Mouse (Mus musculus): ENCODE measurements at regions not wholly inside any gene's neighbourhood (a gene's known extent, or its start where the extent isn't known, plus 50 kb on each side); places are given as distances from the start of the nearest gene placed in this dataset.
A peak's percentile ranks its signal among the peaks of the same experiment; 100 is the strongest.
"Not testable (repeated sequence)": the region's sequence is repeated elsewhere in the genome, so short reads cannot be mapped to it uniquely, and the experiment has no call there.

- no peak for DNase-seq (ENCODE audit: extremely low spot score, low spot score)
These were observed 83.8 kb downstream of the Fam174a start for GRCm38 (mm10) chr1:95397188-95397587.

DNA sequence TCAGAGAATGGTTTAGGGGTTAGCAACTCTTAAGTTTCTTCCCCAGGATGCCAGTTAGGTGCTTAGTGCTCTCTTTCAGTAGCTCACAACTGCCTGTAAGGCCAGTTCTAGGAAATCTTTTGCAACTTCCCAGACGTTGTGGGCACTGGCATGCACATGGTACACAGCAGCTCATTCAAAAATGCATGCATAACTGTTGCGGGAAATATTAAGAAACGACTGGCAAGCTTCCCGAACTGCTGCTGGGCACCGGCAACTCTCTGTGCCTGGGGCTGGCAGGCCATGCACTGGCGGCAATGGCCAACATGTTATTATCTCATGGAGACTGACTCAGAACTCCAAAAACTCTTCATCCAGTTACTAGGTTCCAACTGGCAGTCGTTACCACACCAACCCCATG, 86.3 kb downstream of the Fam174a start:
- DNase-seq (ENCODE audit: extremely low spot score, low spot score): no peak

DNA sequence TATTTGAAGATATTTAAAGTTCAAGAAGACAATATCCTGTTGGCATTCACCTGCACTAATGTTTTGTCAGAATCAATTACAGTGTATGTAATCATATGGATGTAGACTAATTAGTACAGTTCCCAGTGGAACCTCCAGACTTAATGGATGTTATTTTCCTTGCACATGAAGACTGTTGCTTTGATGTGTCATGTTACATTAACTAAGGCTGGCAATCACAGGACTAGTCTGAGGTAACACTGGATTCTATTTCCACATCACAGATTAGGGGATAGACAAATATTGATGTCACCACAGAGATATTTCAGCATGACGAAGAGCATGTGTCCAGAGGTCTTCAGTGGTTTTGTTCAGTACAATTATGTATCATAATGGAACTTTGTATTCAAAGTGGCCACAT, 108.8 kb downstream of the Fam174a start:
- no peak for DNase-seq (ENCODE audit: extremely low spot score, low spot score)

DNA sequence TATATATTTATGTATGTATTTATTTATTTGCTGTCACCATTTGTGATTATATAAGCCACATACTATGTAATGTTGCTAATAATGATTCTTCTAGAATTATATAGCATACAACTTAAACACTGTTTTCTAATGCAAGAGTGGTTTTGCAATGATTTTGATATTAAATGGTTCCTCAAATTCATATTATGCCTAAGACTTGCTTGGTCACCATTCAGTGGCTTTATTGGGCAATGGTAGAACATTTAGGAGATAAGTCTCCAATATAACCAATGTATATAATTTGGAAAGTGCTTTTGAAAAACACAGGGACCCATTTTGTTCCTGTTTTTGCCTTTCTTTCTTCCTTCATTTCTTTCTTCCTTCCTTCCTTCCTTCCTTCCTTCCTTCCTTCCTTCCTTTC, 112.0 kb downstream of the Fam174a start:
- DNase-seq (ENCODE audit: extremely low spot score, low spot score): no peak

DNA sequence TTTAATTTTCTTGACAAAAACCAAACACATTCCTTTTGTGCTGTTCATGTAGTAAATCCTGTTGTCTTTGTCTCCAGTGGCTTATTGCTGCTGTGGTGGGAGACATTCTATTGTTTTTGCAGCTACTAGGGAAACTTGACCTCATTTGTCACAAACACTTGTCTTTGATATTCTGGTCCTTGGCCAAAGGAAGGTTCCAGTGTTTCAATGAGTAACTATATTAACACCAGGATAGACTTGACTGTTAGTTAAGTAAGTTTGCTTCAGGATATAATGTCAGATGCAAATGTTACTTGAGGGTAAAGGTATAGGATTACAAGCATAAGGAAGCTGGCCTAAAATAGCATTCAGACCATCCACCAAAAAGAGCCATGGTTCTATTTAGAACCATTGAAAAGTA, 123.7 kb downstream of the Fam174a start:
- no peak for DNase-seq (ENCODE audit: extremely low spot score, low spot score)

DNA sequence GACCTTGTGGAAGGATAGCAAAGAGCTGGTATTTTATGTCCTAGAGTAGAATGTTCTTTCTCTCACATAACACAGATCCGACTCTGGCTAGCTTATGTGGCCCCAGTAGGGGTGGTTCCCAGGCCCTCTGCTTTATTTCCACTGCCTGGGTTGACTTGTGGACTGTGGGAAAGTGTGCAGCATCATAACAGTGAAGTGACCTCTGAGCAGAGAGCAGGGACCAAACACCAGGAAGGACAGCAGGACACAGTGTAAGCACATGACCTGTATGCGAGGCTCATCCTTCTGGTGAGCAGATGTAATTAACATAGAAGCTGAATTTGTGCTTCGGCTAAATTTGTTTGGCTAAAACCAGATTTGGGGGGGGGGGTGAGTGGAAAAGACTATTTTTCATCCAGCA, 132.1 kb downstream of the Fam174a start:
- no peak for DNase-seq (ENCODE audit: extremely low spot score, low spot score)

DNA sequence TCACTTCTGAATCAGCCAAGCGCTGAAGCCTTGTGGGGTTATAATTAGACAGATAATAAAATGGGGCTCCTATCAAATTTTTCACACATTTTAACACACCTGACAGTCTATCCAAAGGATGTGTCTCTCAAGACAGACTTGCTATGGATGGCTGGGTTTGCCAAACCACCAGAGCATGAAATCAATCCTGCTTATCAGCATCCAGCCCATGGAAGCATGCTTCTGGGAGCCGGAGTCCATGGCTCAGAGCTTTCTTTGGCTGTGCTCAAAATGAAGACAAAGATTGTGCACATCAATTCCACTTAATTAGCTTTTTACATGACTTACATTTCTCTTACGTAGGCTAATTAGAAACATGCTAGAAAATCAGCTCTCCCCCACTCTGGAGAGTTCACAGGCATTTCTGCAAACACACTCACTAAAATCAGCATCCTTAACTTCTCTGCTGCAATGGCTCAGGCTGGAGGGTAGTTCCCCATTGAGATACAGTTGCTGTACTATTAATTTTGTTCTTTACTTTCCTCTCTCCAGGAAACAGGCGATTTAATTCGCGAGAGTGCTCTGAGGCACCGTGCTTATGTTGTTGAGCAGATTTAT, 135.6 kb downstream of the Fam174a start:
- no peak for DNase-seq (ENCODE audit: extremely low spot score, low spot score)

GRCm38 (mm10) chr1:95450920-95451332, 137.5 kb downstream of the Fam174a start:
- no peak for DNase-seq (ENCODE audit: extremely low spot score, low spot score)

- DNase-seq (ENCODE audit: extremely low spot score, low spot score): peak; percentile 95
These were observed 138.3 kb downstream of the Fam174a start for GRCm38 (mm10) chr1:95451755-95452154.

DNA sequence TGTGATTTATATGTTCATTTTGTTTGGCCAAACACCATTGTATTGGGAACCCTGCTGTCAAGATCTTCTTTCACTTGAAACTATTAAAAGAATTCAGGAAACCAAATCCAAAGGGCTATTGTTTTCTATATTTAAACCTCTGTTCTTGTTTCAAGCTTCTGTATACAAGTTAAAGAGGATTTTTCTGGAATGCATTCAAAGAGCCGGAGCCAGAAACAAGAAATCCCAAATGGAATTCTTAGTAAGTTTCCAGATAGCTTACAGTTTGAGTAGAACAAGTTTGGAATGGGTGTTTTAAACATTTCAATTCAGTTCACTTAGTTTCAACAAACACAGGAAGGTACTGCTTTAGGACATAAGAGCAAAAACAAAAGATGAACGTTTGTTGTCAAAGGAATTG, 140.8 kb downstream of the Fam174a start:
- DNase-seq (ENCODE audit: extremely low spot score, low spot score): no peak

- DNase-seq (ENCODE audit: extremely low spot score, low spot score): no peak
These were observed 145.9 kb downstream of the Fam174a start for GRCm38 (mm10) chr1:95459355-95459754.

DNA sequence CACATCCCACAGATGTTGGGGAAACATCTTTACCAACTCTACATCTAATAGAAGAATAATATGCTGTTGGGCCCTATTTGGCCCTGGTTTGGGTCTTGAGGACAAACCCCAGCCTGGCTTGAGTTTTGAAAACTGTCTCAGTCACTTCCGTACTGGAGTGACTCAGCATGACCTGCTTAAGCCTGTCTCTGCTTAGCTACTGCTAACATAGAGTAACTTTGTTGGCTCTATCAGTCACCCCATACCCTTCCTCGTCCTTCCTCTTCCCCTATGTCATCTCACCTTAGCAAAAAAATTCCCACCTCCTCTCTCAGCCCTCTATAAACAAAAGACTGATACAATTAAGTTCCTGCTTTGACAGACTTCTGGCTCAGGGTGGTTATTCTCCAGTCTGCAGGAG, 154.7 kb downstream of the Fam174a start:
- no peak for DNase-seq (ENCODE audit: extremely low spot score, low spot score)

DNA sequence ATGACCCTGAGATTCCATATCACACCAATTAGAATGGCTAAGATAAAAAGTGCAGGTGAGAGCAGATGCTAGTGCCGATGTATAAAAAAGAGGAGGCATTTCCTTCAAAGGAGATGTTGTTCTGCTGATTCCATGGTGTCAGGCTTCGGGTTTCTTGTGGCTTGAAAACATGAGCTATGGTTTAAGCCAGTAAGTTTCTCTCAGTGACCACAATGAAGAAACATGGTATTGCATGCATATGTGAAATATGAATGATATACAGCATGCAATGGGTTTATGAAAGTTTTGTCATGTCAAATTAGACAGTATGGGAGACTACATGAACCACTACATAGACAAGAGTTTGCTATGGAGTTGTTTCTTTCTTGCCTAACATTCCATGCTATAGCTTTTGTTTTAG, 155.3 kb downstream of the Fam174a start:
- DNase-seq (ENCODE audit: extremely low spot score, low spot score): no peak

DNA sequence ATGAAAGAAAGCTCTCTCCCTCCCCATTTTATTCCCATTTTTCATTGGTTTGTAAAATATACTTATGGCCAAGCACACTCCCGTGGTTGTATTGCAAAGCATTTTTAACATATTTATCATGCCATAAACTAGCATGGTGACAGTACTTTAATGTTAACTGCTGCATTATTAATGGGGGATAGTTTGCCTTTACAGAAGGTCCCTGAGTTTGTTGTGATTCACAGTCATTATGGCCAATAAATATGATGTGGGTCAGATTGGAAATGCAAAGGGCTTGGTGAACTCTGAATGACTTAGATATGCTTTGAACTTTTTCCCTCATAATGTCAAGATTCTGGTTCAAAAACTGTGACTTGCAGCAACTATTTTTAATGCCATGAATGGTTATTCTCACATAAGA, 157.1 kb downstream of the Fam174a start:
- no peak for DNase-seq (ENCODE audit: extremely low spot score, low spot score)

- DNase-seq (ENCODE audit: extremely low spot score, low spot score): no peak
These were observed 174.4 kb downstream of the St8sia4 start for GRCm38 (mm10) chr1:95493004-95493403.

DNA sequence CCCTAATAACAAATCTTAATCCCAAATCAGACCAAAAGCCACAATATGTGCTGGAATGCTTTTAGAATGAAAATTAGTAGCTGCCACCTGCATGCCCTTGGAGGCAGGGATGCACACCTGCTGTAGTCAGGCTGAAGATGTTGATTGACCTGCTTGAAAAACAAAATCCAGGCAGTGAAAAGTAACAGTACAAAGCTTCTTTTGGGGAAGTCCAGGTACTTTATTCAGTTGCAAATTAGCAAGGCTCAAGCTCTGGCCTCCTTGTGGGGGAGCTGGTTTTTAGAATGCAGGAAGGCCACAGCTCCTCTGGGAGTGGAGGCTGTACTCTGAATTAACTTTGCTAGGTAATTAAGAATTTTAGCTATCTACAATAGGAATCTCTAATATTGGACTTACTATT, 166.7 kb downstream of the St8sia4 start:
- not testable (repeated sequence) for DNase-seq (ENCODE audit: extremely low spot score, low spot score)

DNA sequence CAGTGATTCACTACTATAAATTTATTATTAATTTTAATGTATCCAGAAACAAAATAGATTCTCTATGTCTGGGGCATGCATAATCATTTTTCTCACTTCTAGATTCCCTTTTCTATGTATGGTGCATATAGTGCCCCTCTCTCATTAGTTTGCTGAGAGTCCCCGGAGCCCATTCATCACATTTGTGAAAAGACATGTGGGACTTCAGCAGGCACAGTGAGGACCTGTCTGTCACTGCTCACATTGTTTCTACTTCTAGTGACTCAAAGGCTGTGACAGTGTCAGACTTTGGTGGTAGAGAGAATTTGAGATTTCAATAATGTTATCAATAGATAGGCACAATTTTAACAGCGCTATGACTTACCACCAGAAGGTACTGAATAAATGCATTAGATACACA, 158.7 kb downstream of the St8sia4 start:
- DNase-seq (ENCODE audit: extremely low spot score, low spot score): no peak

DNA sequence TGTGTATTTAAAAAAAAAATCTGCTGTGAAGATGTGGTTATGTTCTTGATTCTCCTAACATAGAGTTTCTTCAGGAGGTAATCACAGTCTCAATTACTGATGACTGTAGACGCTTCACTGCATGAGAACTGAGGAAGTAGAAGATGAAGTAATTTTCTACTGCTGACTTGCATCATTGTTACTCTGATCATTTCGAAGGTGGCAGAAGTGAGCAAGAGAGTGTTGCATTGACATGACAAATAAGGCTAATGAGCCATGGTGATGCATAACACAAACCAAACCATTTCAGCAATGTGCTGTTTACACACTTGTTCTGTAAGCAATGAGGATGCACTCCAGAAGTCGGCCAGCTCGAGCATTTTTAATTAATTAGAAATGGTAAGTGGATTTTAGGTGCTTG, 138.6 kb downstream of the St8sia4 start:
- DNase-seq (ENCODE audit: extremely low spot score, low spot score): no peak

DNA sequence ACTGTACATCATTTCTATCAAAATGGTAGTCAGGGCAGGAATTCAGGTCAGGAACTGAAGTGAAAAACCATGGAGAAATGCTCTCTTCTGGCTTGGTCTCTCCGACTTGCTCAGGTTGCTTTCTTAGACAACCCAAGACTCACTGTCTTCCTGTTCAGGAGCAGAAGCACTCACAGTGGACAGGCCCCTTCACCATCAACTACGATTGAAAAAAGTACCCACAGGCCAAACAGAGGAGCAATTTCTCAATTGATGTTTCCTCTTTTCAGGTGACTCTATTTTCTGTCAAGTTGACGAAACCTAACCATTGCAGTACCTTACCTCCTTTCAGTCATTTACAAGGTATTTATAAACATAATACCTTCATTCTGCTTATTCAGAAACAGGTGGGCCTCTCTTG, 136.4 kb downstream of the St8sia4 start:
- DNase-seq (ENCODE audit: extremely low spot score, low spot score): no peak
